Mouse (Mus musculus) midbrain, postnatal 0 days (tissue): ENCODE measurements around the gene Atp5g2. TPM values are rescaled to one million over a fixed set of nuclear protein-coding genes. Genes with fewer than 3 reads are reported as not detected.

Source experiments
- ATAC-seq: fragments of 200-750 bp; cut with Nextera tagmentation; 2 replicates; pipeline ENCODE4 v1.8.0; 2017; ENCODE audit warnings: moderate number of reproducible peaks, mild to moderate bottlenecking, moderate TSS enrichment, moderate library complexity; ENCODE audit not compliant: low FRiP score
- DNase-seq: peaks from one replicate; pipeline ENCODE4 v3.0.0-alpha.2; 2015; ENCODE audit warnings: low spot score
- H3K27ac ChIP-seq: fragments of 300-500 bp; sonication (generic); 2 replicates; pipeline ENCODE4 v1.5.1; 2014; ENCODE audit warnings: low read depth, mild to moderate bottlenecking, low read length, mixed read lengths
- H3K27me3 ChIP-seq: fragments of 300-500 bp; sonication (generic); 2 replicates; pipeline ENCODE4 v1.6.1; 2014; ENCODE audit warnings: low read length, control low read depth, mixed read lengths; ENCODE audit not compliant: insufficient read depth
- H3K36me3 ChIP-seq: fragments of 300-500 bp; sonication (generic); 2 replicates; pipeline ENCODE4 v1.6.1; 2014; ENCODE audit warnings: low read length, control low read depth, mixed read lengths; ENCODE audit not compliant: insufficient read depth
- H3K4me1 ChIP-seq: fragments of 300-500 bp; sonication (generic); 2 replicates; pipeline ENCODE4 v1.6.1; 2014; ENCODE audit warnings: mild to moderate bottlenecking, control low read depth, antibody characterized with exemption, low read length, mixed read lengths; ENCODE audit not compliant: insufficient read depth
- H3K4me2 ChIP-seq: fragments of 300-500 bp; sonication (generic); 2 replicates; pipeline ENCODE4 v1.6.1; 2014; ENCODE audit warnings: low read depth, mild to moderate bottlenecking, low read length, mixed read lengths; ENCODE audit not compliant: poor library complexity, severe bottlenecking
- H3K4me3 ChIP-seq: fragments of 300-500 bp; sonication (generic); 2 replicates; pipeline ENCODE4 v1.5.1; 2014; ENCODE audit warnings: low read depth, mild to moderate bottlenecking, low read length, moderate library complexity
- H3K9ac ChIP-seq: fragments of 300-500 bp; sonication (generic); replicated peaks from 2 replicates; pipeline ENCODE4 v1.6.1; 2014; ENCODE audit warnings: mild to moderate bottlenecking, low read length, moderate library complexity, mixed read lengths; ENCODE audit not compliant: poor library complexity, severe bottlenecking
- H3K9me3 ChIP-seq: fragments of 300-500 bp; sonication (generic); 2 replicates; pipeline ENCODE4 v1.6.1; 2016; ENCODE audit warnings: low read length, control low read depth
- CTCF ChIP-seq: IDR thresholded peaks from 2 replicates; pipeline ENCODE4 v1.5.1; 2016; ENCODE audit warnings: antibody characterized with exemption, mild to moderate bottlenecking
- WGBS: fragments of 180-500 bp; shearing (Covaris S2); extraction: QIAGEN DNeasy Blood & Tissue Kit; methylation state at CpG from one replicate; pipeline ENCODE4 v1.1.7; 2014; 5-methylcytosine and 5-hydroxymethylcytosine counted together
- polyA plus RNA-seq: library from polyadenylated mRNA; unstranded; fragments of >200 nt; fragmentation: Nextera tagmentation; extraction: Ambion mirVana; gene quantifications from 2 replicates; pipeline ENCODE4 v1.2.1, GENCODE M21; 2015
- total RNA-seq: library from RNA; depleted of rRNA; stranded (reverse); fragments of >200 nt; gene quantifications from 2 replicates; pipeline ENCODE4 v1.2.3, GENCODE M21; 2014

The Atp5g2 gene
- total and polyA plus RNA-seq, 2 experiments from 2014 or later, result 54.4 to 348 TPM

DNA sequence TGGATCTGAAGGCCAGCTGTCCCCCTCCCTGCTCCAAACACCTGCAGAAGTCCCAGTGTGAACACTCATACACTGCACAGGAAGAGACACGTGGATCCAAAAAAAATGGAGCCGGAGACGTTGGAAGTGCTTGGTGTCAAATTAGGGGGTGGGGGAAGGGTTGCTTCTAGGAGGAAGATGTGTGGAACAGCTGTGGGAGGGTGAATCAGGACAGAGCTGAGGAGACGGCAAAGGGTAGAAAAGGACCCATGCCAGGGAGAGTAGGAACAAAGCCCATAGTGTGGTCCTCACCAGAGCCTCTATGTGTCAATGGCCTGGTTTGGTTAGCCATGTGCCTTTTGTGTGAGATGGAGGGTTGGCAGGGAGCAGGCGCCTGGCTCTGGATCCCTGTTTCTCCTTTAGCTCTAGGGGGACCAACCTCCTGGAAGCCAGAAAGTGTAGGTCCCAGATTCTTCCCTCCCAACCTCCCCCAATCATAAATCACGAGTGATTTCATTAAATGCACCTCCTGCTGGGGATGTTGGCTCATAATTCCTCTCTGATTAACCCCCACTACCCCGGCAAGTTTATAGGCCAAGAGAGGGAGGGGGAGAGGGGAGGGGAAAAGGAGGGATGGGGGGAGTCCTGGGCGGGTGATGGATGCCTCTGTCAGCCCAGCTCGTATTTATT, 33.2 kb upstream of the Atp5g2 start:
- H3K36me3 ChIP-seq, result peaks cover 34% of the 10 kb centered on the region
- H3K27me3 ChIP-seq, result no peaks in the 10 kb centered on the region
- ATAC-seq (peak; percentile 39), DNase-seq (peak; percentile 52)
- no peak overlapping the region for H3K4me2 ChIP-seq
- no peak overlapping the region for H3K9ac ChIP-seq
- TF ChIP-seq CTCF, result 0 out of 2 replicates have a peak, but pooled peaks have one; percentile 22
- 35% methylated on average over 9 of the region's 9 CpGs for WGBS
- peaks cover 6% of the 10 kb centered on the region; the same call in 1 of the 2 replicates for H3K4me1 ChIP-seq
- peak overlapping the region; percentile 67 for H3K27ac ChIP-seq
- no peaks in the 10 kb centered on the region for H3K9me3 ChIP-seq
- no peak overlapping the region for H3K4me3 ChIP-seq

DNA sequence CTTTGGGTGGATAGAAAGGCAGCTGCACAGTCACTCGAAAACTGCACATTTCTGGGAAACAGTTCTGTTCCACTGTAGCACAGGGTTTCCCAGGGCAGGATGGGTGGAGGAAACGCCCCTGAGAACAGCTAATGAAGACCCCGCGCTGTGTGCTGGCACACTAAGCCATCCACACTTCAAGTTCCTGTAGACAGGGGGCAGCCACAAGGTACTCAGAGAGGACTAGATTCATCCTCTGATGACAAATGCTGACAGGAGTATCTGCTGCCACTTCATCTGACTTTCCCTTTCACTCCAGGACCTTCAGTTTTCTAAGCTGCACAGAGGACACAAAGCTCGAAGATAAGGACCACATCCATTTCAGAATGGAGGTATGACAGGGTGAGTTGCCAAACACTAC, 32.7 kb upstream of the Atp5g2 start:
- peak; percentile 50 for TF ChIP-seq CTCF
- peak overlapping the region; percentile 67; the same call in 1 of the 2 replicates for H3K27ac ChIP-seq
- peak; percentile 45; the same call in 1 of the 2 replicates for ATAC-seq

DNA sequence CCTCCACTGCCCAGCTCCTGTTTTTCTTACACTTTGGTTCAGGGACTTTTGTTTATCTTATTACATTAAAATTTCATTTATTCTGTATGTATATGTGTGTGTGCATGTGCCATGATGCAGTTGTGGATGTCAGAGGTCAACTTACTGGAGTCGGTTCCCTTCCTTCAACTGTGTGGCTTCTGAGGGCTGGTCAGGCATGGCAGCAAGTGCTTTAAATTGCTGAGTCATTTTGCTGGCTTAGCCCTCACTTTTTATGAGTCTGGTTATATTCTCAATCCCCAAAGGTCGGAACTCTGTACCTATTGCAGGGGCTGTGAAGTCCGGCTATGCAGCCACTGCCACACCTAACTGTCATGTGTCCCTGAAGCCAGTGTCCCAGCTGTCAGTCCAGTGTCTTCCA, 30.8 kb upstream of the Atp5g2 start:
- Histone ChIP-seq H3K4me3 (no peak overlapping the region), H3K27ac (no peak overlapping the region), H3K4me2 (no peak overlapping the region), H3K4me1 (peaks cover 6% of the 10 kb centered on the region; the same call in 1 of the 2 replicates), H3K9ac (no peak overlapping the region), H3K27me3 (peaks cover 3% of the 10 kb centered on the region), H3K9me3 (no peaks in the 10 kb centered on the region), H3K36me3 (peaks cover 10% of the 10 kb centered on the region)
- WGBS, result 94% methylated on average over 3 of the region's 3 CpGs
- no peak for TF ChIP-seq CTCF
- ATAC-seq, result no peak
- no peak for DNase-seq

More for the DNA sequence above, 32.7 kb upstream of the Atp5g2 start:
- WGBS, result 73% methylated on average over 5 of the region's 5 CpGs
- H3K4me2 ChIP-seq, result no peak overlapping the region
- no peak for DNase-seq
- H3K4me3 ChIP-seq, result no peak overlapping the region
- no peaks in the 10 kb centered on the region for H3K9me3 ChIP-seq
- peaks cover 29% of the 10 kb centered on the region for H3K36me3 ChIP-seq
- H3K9ac ChIP-seq, result no peak overlapping the region
- H3K4me1 ChIP-seq, result peaks cover 6% of the 10 kb centered on the region; the same call in 1 of the 2 replicates
- no peaks in the 10 kb centered on the region for H3K27me3 ChIP-seq

DNA sequence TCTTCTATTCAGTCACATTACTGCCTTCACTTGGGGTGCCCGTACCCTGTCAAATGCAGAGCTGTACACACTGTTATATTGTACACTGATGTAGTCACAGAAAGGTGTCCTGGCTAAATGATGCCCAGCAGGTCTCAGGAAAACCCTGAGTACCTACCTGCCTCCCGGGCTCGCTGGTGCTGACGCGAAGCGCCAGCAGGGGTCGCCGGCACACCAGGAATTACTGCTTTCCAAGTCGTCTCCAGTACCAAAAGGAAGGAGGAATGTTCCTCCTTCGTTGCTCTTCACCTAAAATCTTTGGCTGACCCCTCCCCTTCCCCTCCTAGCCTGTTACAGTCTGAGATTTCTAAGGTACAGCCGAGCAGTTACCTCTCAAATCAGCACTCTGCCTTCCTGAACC, 26.0 kb upstream of the Atp5g2 start:
- Histone ChIP-seq H3K9ac (no peak overlapping the region), H3K27ac (no peak overlapping the region), H3K9me3 (no peaks in the 10 kb centered on the region), H3K4me2 (no peak overlapping the region), H3K4me1 (0 out of 2 replicates have a peak, but pooled peaks cover 4% of the 10 kb centered on the region), H3K36me3 (no peaks in the 10 kb centered on the region), H3K27me3 (peaks cover 32% of the 10 kb centered on the region), H3K4me3 (no peak overlapping the region)
- WGBS, result 3% methylated on average over 11 of the region's 11 CpGs
- peak; percentile 96 for TF ChIP-seq CTCF
- peak; percentile 73 for DNase-seq
- ATAC-seq, result no peak

DNA sequence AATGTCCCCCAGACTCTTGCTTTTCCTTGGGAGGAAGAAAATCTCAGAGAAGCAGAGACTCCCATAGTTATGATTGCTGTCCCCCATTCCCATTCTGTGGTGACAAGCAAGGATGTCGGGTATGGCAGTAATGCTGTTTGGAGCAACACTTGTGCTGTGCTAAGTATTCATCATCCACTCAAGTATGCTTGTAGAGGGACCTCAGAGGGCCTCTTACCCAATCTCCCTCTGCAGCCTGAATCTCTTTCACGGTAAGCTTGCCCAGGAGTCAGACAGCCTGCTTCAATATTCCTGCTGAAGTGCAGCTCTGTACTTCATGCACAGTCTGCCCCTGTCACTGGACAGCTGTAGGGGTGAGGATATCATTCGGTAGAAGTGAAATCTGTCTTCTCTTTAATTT, 24.7 kb upstream of the Atp5g2 start:
- H3K27me3 ChIP-seq, result peaks cover 32% of the 10 kb centered on the region

DNA sequence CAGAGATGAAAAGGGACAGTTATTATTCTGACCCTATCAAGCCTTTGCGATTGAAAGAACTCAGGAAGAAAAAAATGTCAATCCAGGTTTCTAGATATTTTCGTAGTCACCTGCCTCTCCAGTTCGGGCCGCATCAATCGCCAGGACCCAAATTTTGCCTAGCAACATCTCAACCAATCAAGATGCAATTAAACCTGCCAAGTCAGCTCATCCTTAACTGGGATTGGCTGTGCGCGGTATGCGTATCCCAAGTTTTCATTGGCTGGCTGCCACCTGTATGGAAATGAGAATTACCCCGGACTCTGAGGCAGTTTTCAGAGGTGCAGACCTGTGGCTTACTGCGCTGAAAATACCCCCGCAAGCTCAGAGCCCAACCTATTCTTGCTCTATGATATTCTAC, 21.4 kb upstream of the Atp5g2 start:
- Histone ChIP-seq H3K9ac (peak overlapping the region; percentile 66), H3K4me1 (0 out of 2 replicates have a peak, but pooled peaks cover 4% of the 10 kb centered on the region), H3K27me3 (peaks cover 32% of the 10 kb centered on the region), H3K36me3 (no peaks in the 10 kb centered on the region), H3K9me3 (no peaks in the 10 kb centered on the region), H3K4me2 (peak overlapping the region; percentile 63), H3K4me3 (peak overlapping the region; percentile 45), H3K27ac (peak overlapping the region; percentile 89)
- ATAC-seq (peak; percentile 82), DNase-seq (peak; percentile 96)
- no peak for TF ChIP-seq CTCF
- under 1% methylated on average over 11 of the region's 11 CpGs for WGBS

More for the DNA sequence above, 24.7 kb upstream of the Atp5g2 start:
- Histone ChIP-seq H3K36me3 (no peaks in the 10 kb centered on the region), H3K27ac (no peak overlapping the region), H3K4me1 (0 out of 2 replicates have a peak, but pooled peaks cover 4% of the 10 kb centered on the region), H3K9ac (no peak overlapping the region), H3K4me3 (no peak overlapping the region), H3K4me2 (no peak overlapping the region), H3K9me3 (no peaks in the 10 kb centered on the region)
- 42% methylated on average over 3 of the region's 3 CpGs for WGBS
- no peak for DNase-seq
- no peak for TF ChIP-seq CTCF
- ATAC-seq, result no peak
